Mouse (Mus musculus) E14TG2a.4 (cell line): ENCODE data around the gene Itgb3bp.

Source experiments
- H3K27me3 ChIP-seq: 2 replicates; pipeline ENCODE4 v1.6.1; 2014; ENCODE audit warnings: low read length, control low read depth; ENCODE audit not compliant: insufficient read depth
- H3K36me3 ChIP-seq: 2 replicates; pipeline ENCODE4 v1.6.1; 2014; ENCODE audit warnings: low read length, control low read depth; ENCODE audit not compliant: insufficient read depth
- H3K4me1 ChIP-seq: replicated peaks from 2 replicates; pipeline ENCODE4 v1.6.1; 2014; ENCODE audit warnings: low read depth, low read length, control low read depth
- H3K4me3 ChIP-seq: replicated peaks from 2 replicates; pipeline ENCODE4 v1.5.1; 2014; ENCODE audit warnings: mild to moderate bottlenecking, low read length
- H3K9me3 ChIP-seq: 2 replicates; pipeline ENCODE4 v1.6.1; 2014; ENCODE audit warnings: low read length, control low read depth
- CTCF ChIP-seq: conservative IDR thresholded peaks from 2 replicates; pipeline ENCODE4 v1.5.1; 2014; ENCODE audit warnings: low read length
- NANOG ChIP-seq: IDR thresholded peaks from 2 replicates; pipeline ENCODE4 v1.6.1; 2014; ENCODE audit warnings: borderline replicate concordance, low read length, mixed read lengths
- POU5F1 ChIP-seq: IDR thresholded peaks from 2 replicates; pipeline ENCODE4 v1.6.1; 2014; ENCODE audit warnings: low read length, borderline replicate concordance

Itgb3bp gene

DNA sequence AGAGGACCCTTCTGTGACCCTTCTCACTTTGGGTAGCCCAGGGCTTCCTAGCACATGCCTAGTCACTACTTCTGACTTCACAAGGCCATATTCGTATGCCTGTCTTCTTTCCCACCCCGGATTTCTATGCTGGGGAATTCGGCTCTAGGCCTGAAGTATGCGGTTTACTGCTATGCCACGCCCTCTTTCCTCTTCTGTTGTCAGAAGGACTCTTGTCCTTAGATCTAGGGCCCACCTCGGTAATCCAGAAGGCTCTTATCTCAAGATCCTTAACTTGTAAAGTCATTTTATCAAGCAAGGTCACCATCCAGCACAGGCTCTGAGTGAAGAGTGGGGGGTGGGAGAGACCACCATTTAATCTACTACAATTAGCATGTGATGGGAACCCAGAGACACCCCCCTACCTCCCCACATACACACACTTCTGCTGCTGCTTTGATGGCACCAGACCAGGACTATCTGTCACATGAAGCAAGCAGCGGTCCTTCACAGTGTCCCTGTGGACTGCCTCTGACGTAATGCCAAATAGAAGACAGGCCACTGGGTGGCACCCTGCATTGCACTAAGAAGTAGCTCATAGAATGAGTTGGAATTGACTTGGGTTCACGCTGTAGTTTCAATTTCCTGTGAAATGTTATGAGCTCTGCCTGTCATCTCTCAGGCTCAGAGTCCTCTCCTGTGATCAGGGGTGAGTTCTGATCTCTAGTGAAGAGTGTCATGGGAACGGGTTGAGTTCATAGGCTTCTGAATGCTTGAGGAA is 12.2 kb upstream of the Itgb3bp start:
- H3K27me3 ChIP-seq = no peaks in the 10 kb centered on the region
- H3K9me3 ChIP-seq = no peaks in the 10 kb centered on the region
- peaks cover 15% of the 10 kb centered on the region for H3K36me3 ChIP-seq
- TF ChIP-seq CTCF (no peak), POU5F1 (no peak), NANOG (no peak)
- H3K4me1 ChIP-seq = peaks cover 23% of the 10 kb centered on the region
- no peak overlapping the region for H3K4me3 ChIP-seq

- H3K36me3 ChIP-seq = peaks cover 20% of the 10 kb centered on the region
- TF ChIP-seq NANOG (no peak), POU5F1 (no peak), CTCF (no peak)
- no peaks in the 10 kb centered on the region for H3K27me3 ChIP-seq
Observed at GRCm38 (mm10) chr4:99939711-99940505, 10.3 kb upstream of the Itgb3bp start.

GRCm38 (mm10) chr4:99936278-99936677 is 6.7 kb upstream of the Itgb3bp start:
- H3K4me3 ChIP-seq = no peak overlapping the region
- H3K4me1 ChIP-seq = peaks cover 11% of the 10 kb centered on the region
- H3K27me3 ChIP-seq = no peaks in the 10 kb centered on the region
- TF ChIP-seq NANOG (no peak), POU5F1 (no peak), CTCF (no peak)
- no peaks in the 10 kb centered on the region for H3K9me3 ChIP-seq
- H3K36me3 ChIP-seq = peaks cover 41% of the 10 kb centered on the region

More at GRCm38 (mm10) chr4:99939711-99940505, 10.3 kb upstream of the Itgb3bp start:
- Histone ChIP-seq H3K4me1 (peaks cover 14% of the 10 kb centered on the region), H3K4me3 (no peak overlapping the region), H3K9me3 (no peaks in the 10 kb centered on the region)

GRCm38 (mm10) chr4:99934859-99935258 is 5.2 kb upstream of the Itgb3bp start:
- Histone ChIP-seq H3K27me3 (peaks cover 6% of the 10 kb centered on the region), H3K4me1 (peaks cover 25% of the 10 kb centered on the region), H3K4me3 (no peak overlapping the region), H3K36me3 (peaks cover 42% of the 10 kb centered on the region), H3K9me3 (no peaks in the 10 kb centered on the region)
- TF ChIP-seq CTCF = no peak
- no peak for TF ChIP-seq POU5F1
- no peak for TF ChIP-seq NANOG

DNA sequence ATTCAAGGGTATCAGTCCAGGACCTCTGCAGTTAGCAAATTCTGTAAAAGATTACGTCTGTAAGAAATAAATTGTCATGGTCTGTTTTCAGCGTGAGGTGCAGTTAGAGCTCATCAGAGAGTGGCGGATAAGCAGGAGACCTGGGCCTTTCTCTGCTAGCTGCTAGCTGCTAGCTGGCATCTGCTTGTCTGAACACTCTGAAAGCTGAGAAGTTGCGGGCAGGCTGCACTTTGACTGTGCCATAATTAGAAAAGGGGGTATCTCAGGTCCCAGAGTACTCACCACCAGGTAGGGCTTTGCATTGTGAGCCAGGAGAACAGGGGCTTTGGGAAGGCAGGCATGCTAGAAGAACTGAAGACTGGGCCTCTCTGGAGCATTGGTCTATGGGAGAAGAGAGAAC is 2.2 kb upstream of the Itgb3bp start:
- no peak overlapping the region for H3K4me3 ChIP-seq
- TF ChIP-seq POU5F1 = no peak
- TF ChIP-seq NANOG = no peak
- TF ChIP-seq CTCF = no peak
- peaks cover 32% of the 10 kb centered on the region for H3K36me3 ChIP-seq
- peaks cover 28% of the 10 kb centered on the region for H3K4me1 ChIP-seq
- peaks cover 12% of the 10 kb centered on the region for H3K27me3 ChIP-seq
- no peaks in the 10 kb centered on the region for H3K9me3 ChIP-seq

- H3K4me1 ChIP-seq = peaks cover 28% of the 10 kb centered on the region
- peaks cover 12% of the 10 kb centered on the region for H3K27me3 ChIP-seq
- no peaks in the 10 kb centered on the region for H3K9me3 ChIP-seq
- peaks cover 32% of the 10 kb centered on the region for H3K36me3 ChIP-seq
- no peak for TF ChIP-seq CTCF
- TF ChIP-seq POU5F1 = no peak
- no peak for TF ChIP-seq NANOG
- H3K4me3 ChIP-seq = peak overlapping the region; percentile 92
Observed at GRCm38 (mm10) chr4:99931240-99931580, 1.6 kb upstream of the Itgb3bp start.

DNA sequence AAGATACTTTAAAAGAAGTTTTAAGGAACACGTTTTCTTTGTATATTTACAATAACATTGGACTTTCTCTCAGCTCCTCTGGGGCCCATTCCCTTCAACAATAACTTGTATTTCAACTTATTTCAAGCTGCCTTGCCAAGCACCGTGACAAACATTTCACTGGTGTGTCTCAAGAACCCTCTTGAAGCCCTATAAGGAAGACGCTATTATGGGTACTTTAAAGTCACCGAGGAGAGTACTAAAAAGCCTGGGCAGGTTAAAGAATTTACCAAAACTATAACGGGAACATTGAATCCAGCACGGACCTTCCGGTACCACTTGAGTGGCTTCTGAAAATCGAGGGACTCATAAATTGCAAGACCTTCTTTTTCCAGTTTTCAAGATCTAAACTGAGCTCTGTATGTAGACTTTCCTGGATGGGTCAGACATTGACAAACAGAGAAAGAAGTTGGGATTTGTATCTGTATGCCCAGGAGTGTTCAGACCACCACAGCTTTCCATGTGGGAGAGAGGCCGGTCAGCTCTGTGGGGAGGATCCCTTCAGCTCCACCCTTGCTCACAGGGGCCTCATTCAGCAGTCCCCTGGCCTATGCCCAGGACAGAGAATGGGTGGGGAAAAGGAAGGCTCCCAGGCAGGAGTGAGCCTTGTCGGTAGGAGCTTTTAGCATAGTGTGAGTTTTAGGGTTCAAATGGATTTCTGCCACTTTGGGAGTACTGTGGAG is 1.1 kb upstream of the Itgb3bp start:
- Histone ChIP-seq H3K9me3 (no peaks in the 10 kb centered on the region), H3K36me3 (peaks cover 32% of the 10 kb centered on the region), H3K4me1 (peaks cover 28% of the 10 kb centered on the region), H3K4me3 (peak overlapping the region; percentile 92), H3K27me3 (peaks cover 12% of the 10 kb centered on the region)
- no peak for TF ChIP-seq NANOG
- TF ChIP-seq CTCF = no peak
- no peak for TF ChIP-seq POU5F1

- Histone ChIP-seq H3K36me3 (peaks cover 24% of the 10 kb centered on the region), H3K4me1 (peaks cover 28% of the 10 kb centered on the region), H3K9me3 (no peaks in the 10 kb centered on the region), H3K4me3 (peak within 1 kb of the TSS; percentile 92), H3K27me3 (peaks cover 12% of the 10 kb centered on the region)
- no peak for TF ChIP-seq NANOG
- no peak for TF ChIP-seq POU5F1
- no peak for TF ChIP-seq CTCF
Observed at GRCm38 (mm10) chr4:99929149-99929612, 432 bp downstream of the Itgb3bp start, which contains the start of gene Pgm1. Gene Pgm1 (plus strand): TSS chr4:99929414.
